Mouse (Mus musculus) ES-E14 (cell line): ENCODE data around the gene Foxj2.

Source experiments
- CHD2 ChIP-seq: IDR thresholded peaks from 2 replicates; pipeline ENCODE4 v1.6.1; 2014; ENCODE audit warnings: mild to moderate bottlenecking, low read depth, low read length, inconsistent platforms
- MAFK ChIP-seq: IDR thresholded peaks from 2 replicates; pipeline ENCODE4 v1.6.1; 2014; ENCODE audit warnings: mild to moderate bottlenecking, low read depth, low read length, inconsistent platforms; ENCODE audit not compliant: insufficient read depth
- ZC3H11A ChIP-seq: IDR thresholded peaks from 2 replicates; pipeline ENCODE4 v1.6.1; 2012; ENCODE audit warnings: low read depth, mild to moderate bottlenecking, inconsistent platforms, low read length, borderline replicate concordance
- ZNF384 ChIP-seq: IDR thresholded peaks from 2 replicates; pipeline ENCODE4 v1.6.1; 2012; ENCODE audit warnings: low read depth, low read length, inconsistent platforms

- TF ChIP-seq CHD2: no peak
- TF ChIP-seq MAFK: no peak
- TF ChIP-seq ZC3H11A: no peak
- TF ChIP-seq ZNF384: no peak
Measured at GRCm38 (mm10) chr6:122834365-122834764, 14.7 kb downstream of the Foxj2 start.
